In genomic region chr11:109359043-109359752, GRCm38 (mm10) we compare ENCODE assay signal across 12 mouse cellular contexts. TPM values are rescaled to one million over a fixed set of nuclear protein-coding genes. Genes with fewer than 3 reads are reported as not detected.
DNase-seq lines count a peak whose midpoint lies in the region; ATAC-seq and TF ChIP-seq lines count a peak whose summit lies in the region.
"Had no signal": no experiment of that assay in that cellular context is flagged by ENCODE, and none has a peak within 500 bp of the region (broad histone marks: within the 10 kb centered on the region; RNA-seq: fewer than 3 reads in every experiment).

No protein-coding gene starts in this region.

- ATAC-seq in erythroblast, adult 5-6 weeks (replicated peaks; ENCODE audit: low FRiP score, poor library complexity, severe bottlenecking): no peak
- no peak for ATAC-seq in lung, embryonic 14.5 days (ENCODE audit: insufficient read depth)
- no peak for ATAC-seq in embryonic facial prominence, embryonic 15.5 days (ENCODE audit: insufficient number of reproducible peaks, low FRiP score, low TSS enrichment, low read depth)
- ATAC-seq in megakaryocyte progenitor cell, adult 5-6 weeks (replicated peaks; ENCODE audit: poor library complexity): no peak

- peaks cover 43% of the 10 kb centered on the region for H3K4me1 ChIP-seq in erythroblast, embryonic 14.5 days (ENCODE audit: control insufficient read depth)
- peaks cover 10% of the 10 kb centered on the region for H3K4me1 ChIP-seq in lung, embryonic 14.5 days (ENCODE audit: insufficient read depth)
- peaks cover 36% of the 10 kb centered on the region for H3K4me1 ChIP-seq in embryonic facial prominence, embryonic 15.5 days
- H3K4me1 ChIP-seq in small intestine, adult 2 months (ENCODE audit: control insufficient read depth, insufficient read depth, insufficient read length, low read length): peaks cover 30% of the 10 kb centered on the region

- H3K4me3 ChIP-seq in erythroblast, embryonic 14.5 days (replicated peaks): peak overlapping the region; percentile 7
- no peak overlapping the region for H3K4me3 ChIP-seq in lung, embryonic 14.5 days (ENCODE audit: low read depth, low read length)
- no peak overlapping the region for H3K4me3 ChIP-seq in embryonic facial prominence, embryonic 15.5 days (replicated peaks)
- H3K4me3 ChIP-seq in small intestine, adult 2 months (ENCODE audit: low read depth, low read length): no peak overlapping the region
- H3K4me3 ChIP-seq: embryonic facial prominence, embryonic 13.5 days had no signal

- H3K4me2 ChIP-seq in lung, embryonic 14.5 days: no peak overlapping the region
- no peak overlapping the region for H3K4me2 ChIP-seq in embryonic facial prominence, embryonic 15.5 days (replicated peaks)
- H3K4me2 ChIP-seq: embryonic facial prominence, embryonic 13.5 days had no signal

- H3K27me3 ChIP-seq in erythroblast, embryonic 14.5 days (ENCODE audit: control insufficient read depth): no peaks in the 10 kb centered on the region
- no peaks in the 10 kb centered on the region for H3K27me3 ChIP-seq in lung, embryonic 14.5 days (ENCODE audit: insufficient read depth, low read length)
- H3K27me3 ChIP-seq in embryonic facial prominence, embryonic 15.5 days: no peaks in the 10 kb centered on the region
- H3K27me3 ChIP-seq in small intestine, adult 2 months (ENCODE audit: control insufficient read depth, insufficient read depth, low read length): no peaks in the 10 kb centered on the region

- TF ChIP-seq POLR2A in small intestine, adult 2 months (IDR thresholded peaks at IDR 0.05; ENCODE audit: low read depth, low read length): no peak

- 35% methylated on average over 13 of the region's 13 CpGs for WGBS in lung, embryonic 14.5 days
- WGBS in embryonic facial prominence, embryonic 15.5 days: 42% methylated on average over 13 of the region's 13 CpGs
- WGBS in small intestine, adult 2 months: 27% methylated on average over 13 of the region's 13 CpGs

- H3K36me3 ChIP-seq in erythroblast, embryonic 14.5 days (ENCODE audit: control insufficient read depth): no peaks in the 10 kb centered on the region
- no peaks in the 10 kb centered on the region for H3K36me3 ChIP-seq in lung, embryonic 14.5 days (ENCODE audit: insufficient read depth)
- no peaks in the 10 kb centered on the region for H3K36me3 ChIP-seq in embryonic facial prominence, embryonic 15.5 days
- no peaks in the 10 kb centered on the region for H3K36me3 ChIP-seq in small intestine, adult 2 months (ENCODE audit: control insufficient read depth, insufficient read depth, low read length)
- H3K36me3 ChIP-seq: embryonic facial prominence, embryonic 13.5 days had no signal

- no peak for TF ChIP-seq CTCF in lung, embryonic 14.5 days (IDR thresholded peaks at IDR 0.05; ENCODE audit: low read depth)
- no peak for TF ChIP-seq CTCF in small intestine, adult 2 months (IDR thresholded peaks at IDR 0.05; ENCODE audit: extremely low read depth, insufficient read length, insufficient replicate concordance, low read depth, low read length)

- DNase-seq in lung, embryonic 14.5 days: peak; percentile 70
- no peak for DNase-seq in lung, postnatal 14 days
- DNase-seq in urinary bladder, postnatal 10 days (ENCODE audit: low spot score): no peak
- DNase-seq: right cerebral cortex, postnatal 25 days had no signal

- no peaks in the 10 kb centered on the region for H3K9me3 ChIP-seq in erythroblast, embryonic 14.5 days (ENCODE audit: control insufficient read depth, low read length)
- no peaks in the 10 kb centered on the region for H3K9me3 ChIP-seq in lung, embryonic 14.5 days (ENCODE audit: low read depth, low read length)
- H3K9me3 ChIP-seq in embryonic facial prominence, embryonic 15.5 days (replicated peaks): no peaks in the 10 kb centered on the region
- H3K9me3 ChIP-seq: embryonic facial prominence, embryonic 13.5 days had no signal

- peak overlapping the region; percentile 63; the same call in 1 of the 2 replicates for H3K27ac ChIP-seq in lung, embryonic 14.5 days (ENCODE audit: low read depth)
- 0 out of 2 replicates have a peak overlapping the region, but pooled peaks have one; percentile 11 for H3K27ac ChIP-seq in embryonic facial prominence, embryonic 15.5 days (replicated peaks)
- H3K27ac ChIP-seq in small intestine, adult 2 months (ENCODE audit: insufficient read depth, low read depth, low read length): peak overlapping the region; percentile 96

- no peak overlapping the region for H3K9ac ChIP-seq in lung, embryonic 14.5 days
- no peak overlapping the region for H3K9ac ChIP-seq in embryonic facial prominence, embryonic 15.5 days
- H3K9ac ChIP-seq: embryonic facial prominence, embryonic 13.5 days had no signal

RNA-seq across cellular contexts. Expression of gene Gna13, which starts 3.4 kb away (rescaled TPM):
- polyA plus RNA-seq in erythroblast, embryonic 14.5 days (2012): 4.0 TPM in 2 replicates
- total RNA-seq in erythroblast, adult 5-6 weeks (2015; ENCODE audit: low replicate concordance): 23.4 and 30.0 TPM in 2 replicates
- total RNA-seq in erythroblast, adult 5-6 weeks (2017; ENCODE audit: low replicate concordance): 23.4 TPM in 2 replicates
- 30.7 and 33.8 TPM in 2 replicates for polyA plus RNA-seq in lung, embryonic 14.5 days (2014; fragmentation: Nextera tagmentation; extraction: Ambion mirVana)
- polyA plus RNA-seq in embryonic facial prominence, embryonic 15.5 days (2015; fragmentation: Nextera tagmentation; extraction: Ambion mirVana): 24.8 and 25.6 TPM in 2 replicates
- 38.5 and 60.3 TPM in 2 replicates for polyA plus RNA-seq in small intestine, adult 2 months (2012; rRNA removed)
- total RNA-seq in megakaryocyte progenitor cell, adult 5-6 weeks (2015): 50.4 and 59.9 TPM in 2 replicates
- 36.3 and 42.8 TPM in 2 replicates for total RNA-seq in megakaryocyte progenitor cell, adult 5-6 weeks (2017)

RNA-seq across cellular contexts. Expression of gene 9930022D16Rik, which starts 54.5 kb away (rescaled TPM):
- polyA plus RNA-seq in erythroblast, embryonic 14.5 days (2012): 0.02 TPM in 1 of 2 replicates, not detected in the other
- total RNA-seq in erythroblast, adult 5-6 weeks (2015; ENCODE audit: low replicate concordance): not detected in 2 replicates
- not detected in 2 replicates for total RNA-seq in erythroblast, adult 5-6 weeks (2017; ENCODE audit: low replicate concordance)
- polyA plus RNA-seq in lung, embryonic 14.5 days (2014; fragmentation: Nextera tagmentation; extraction: Ambion mirVana): not detected in 2 replicates
- polyA plus RNA-seq in embryonic facial prominence, embryonic 15.5 days (2015; fragmentation: Nextera tagmentation; extraction: Ambion mirVana): not detected in 2 replicates
- not detected in 2 replicates for polyA plus RNA-seq in small intestine, adult 2 months (2012; rRNA removed)
- not detected in 2 replicates for total RNA-seq in megakaryocyte progenitor cell, adult 5-6 weeks (2015)
- not detected in 2 replicates for total RNA-seq in megakaryocyte progenitor cell, adult 5-6 weeks (2017)
- total RNA-seq: adrenal gland, postnatal 4 days; layer of hippocampus, postnatal 36 days had no signal
- polyA plus RNA-seq: embryonic facial prominence, embryonic 13.5 days had no signal

Comparison
In these comparisons a context has a peak if more than half of its experiments do, and no peak if none do; other contexts are left out.
1. H3K27ac ChIP-seq: peak in every context shown above with its lines; median percentile 96 in small intestine, adult 2 months; 63 in lung, embryonic 14.5 days; 11 in embryonic facial prominence, embryonic 15.5 days.